Mouse (Mus musculus) lung, embryonic 16.5 days (tissue): ENCODE results near the gene Fbxo47. TPM values are rescaled to one million over a fixed set of nuclear protein-coding genes. Genes with fewer than 3 reads are reported as not detected.

ENCODE experiments used
- ATAC-seq: fragments of 200-750 bp; cut with Nextera tagmentation; 2 replicates; pipeline ENCODE4 v1.8.0; 2017; ENCODE audit warnings: low read depth, mild to moderate bottlenecking, moderate library complexity
- H3K27ac ChIP-seq: fragments of 300-500 bp; sonication (generic); 2 replicates; pipeline ENCODE4 v1.5.1; 2014; ENCODE audit warnings: mild to moderate bottlenecking, control low read depth, low read length
- H3K27me3 ChIP-seq: fragments of 300-500 bp; sonication (generic); 2 replicates; pipeline ENCODE4 v1.6.1; 2014; ENCODE audit warnings: low read depth, low read length, mixed read lengths; ENCODE audit not compliant: control insufficient read depth, insufficient read depth
- H3K36me3 ChIP-seq: fragments of 300-500 bp; sonication (generic); 2 replicates; pipeline ENCODE4 v1.6.1; 2014; ENCODE audit warnings: low read length; ENCODE audit not compliant: control insufficient read depth, insufficient read depth
- H3K4me1 ChIP-seq: fragments of 300-500 bp; sonication (generic); replicated peaks from 2 replicates; pipeline ENCODE4 v1.6.1; 2014; ENCODE audit warnings: low read length, mixed read lengths; ENCODE audit not compliant: control insufficient read depth, insufficient read depth
- H3K4me2 ChIP-seq: fragments of 300-500 bp; sonication (generic); 2 replicates; pipeline ENCODE4 v1.6.1; 2014; ENCODE audit warnings: low read depth, low read length, control low read depth
- H3K4me3 ChIP-seq: fragments of 300-500 bp; sonication (generic); 2 replicates; pipeline ENCODE4 v1.5.1; 2014; ENCODE audit warnings: mild to moderate bottlenecking, low read length, control low read depth
- H3K9ac ChIP-seq: fragments of 300-500 bp; sonication (generic); 2 replicates; pipeline ENCODE4 v1.6.1; 2014; ENCODE audit warnings: low read length, control low read depth
- H3K9me3 ChIP-seq: fragments of 300-500 bp; sonication (generic); 2 replicates; pipeline ENCODE4 v1.6.1; 2016; ENCODE audit warnings: low read length; ENCODE audit not compliant: control insufficient read depth
- WGBS: fragments of 180-500 bp; shearing (Covaris S2); extraction: QIAGEN DNeasy Blood & Tissue Kit; methylation state at CpG from one replicate; pipeline ENCODE4 v1.1.7; 2014; 5-methylcytosine and 5-hydroxymethylcytosine counted together
- polyA plus RNA-seq: library from polyadenylated mRNA; unstranded; fragments of >200 nt; fragmentation: Nextera tagmentation; extraction: Ambion mirVana; gene quantifications from 2 replicates; pipeline ENCODE4 v1.2.1, GENCODE M21; 2015

Fbxo47 gene
- polyA plus RNA-seq, result 0.36 and 0.65 TPM in 2 replicates

DNA sequence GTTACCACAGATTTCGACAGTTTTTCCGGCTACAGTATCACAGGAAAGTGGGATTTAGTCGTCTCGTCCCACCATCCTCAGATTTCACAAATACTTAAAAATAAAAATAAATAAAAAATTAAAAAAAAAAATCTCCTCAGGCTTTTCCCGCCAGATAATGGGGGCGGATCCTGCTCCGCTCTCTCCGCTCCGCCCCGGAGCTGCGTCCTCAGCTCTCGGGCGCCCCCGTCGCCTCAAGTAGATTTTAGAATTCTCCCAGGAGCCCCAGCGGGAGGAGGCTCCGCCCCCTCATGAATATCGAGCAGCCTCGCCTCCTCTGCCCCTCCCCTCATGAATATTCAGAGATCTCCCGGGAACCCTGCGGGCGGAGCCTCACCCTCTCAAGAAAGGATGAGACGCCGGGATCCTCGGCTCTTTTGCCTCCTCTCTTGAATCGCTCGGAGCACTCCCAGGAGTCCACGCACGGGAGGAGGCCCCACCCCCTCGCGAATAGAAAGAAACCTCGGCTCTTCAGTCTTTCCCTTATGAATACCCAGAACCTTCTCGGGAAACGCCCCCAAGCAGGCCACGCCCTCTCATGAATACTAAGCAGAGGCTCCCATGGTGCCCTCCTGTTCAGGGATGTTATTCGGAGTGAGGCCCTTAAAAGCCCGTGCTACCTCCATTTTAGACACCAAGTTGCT, at the start of gene Fbxo47:
Gene Fbxo47, minus strand, starts transcription at position 237 of the 683 bp plus-strand sequence.
- Histone ChIP-seq H3K4me1 (no peaks in the 10 kb centered on the region), H3K36me3 (no peaks in the 10 kb centered on the region), H3K4me3 (peak within 1 kb of the TSS; percentile 69), H3K9me3 (no peaks in the 10 kb centered on the region), H3K27me3 (no peaks in the 10 kb centered on the region), H3K27ac (peak within 1 kb of the TSS; percentile 92), H3K4me2 (peak within 1 kb of the TSS; percentile 67), H3K9ac (peak within 1 kb of the TSS; percentile 67)
- peak; percentile 97 for ATAC-seq
- WGBS, result 0% methylated on average over 37 of the region's 37 CpGs

- H3K9ac ChIP-seq, result no peak overlapping the region
- no peaks in the 10 kb centered on the region for H3K9me3 ChIP-seq
- H3K4me2 ChIP-seq, result no peak overlapping the region
- no peaks in the 10 kb centered on the region for H3K4me1 ChIP-seq
- WGBS, result 63% methylated on average over 1 of the region's 1 CpGs
- no peak for ATAC-seq
- no peaks in the 10 kb centered on the region for H3K36me3 ChIP-seq
- H3K4me3 ChIP-seq, result no peak overlapping the region
- H3K27me3 ChIP-seq, result no peaks in the 10 kb centered on the region
- no peak overlapping the region for H3K27ac ChIP-seq
Measured at GRCm38 (mm10) chr11:97933553-97933952, 49.6 kb upstream of the Fbxo47 start.

DNA sequence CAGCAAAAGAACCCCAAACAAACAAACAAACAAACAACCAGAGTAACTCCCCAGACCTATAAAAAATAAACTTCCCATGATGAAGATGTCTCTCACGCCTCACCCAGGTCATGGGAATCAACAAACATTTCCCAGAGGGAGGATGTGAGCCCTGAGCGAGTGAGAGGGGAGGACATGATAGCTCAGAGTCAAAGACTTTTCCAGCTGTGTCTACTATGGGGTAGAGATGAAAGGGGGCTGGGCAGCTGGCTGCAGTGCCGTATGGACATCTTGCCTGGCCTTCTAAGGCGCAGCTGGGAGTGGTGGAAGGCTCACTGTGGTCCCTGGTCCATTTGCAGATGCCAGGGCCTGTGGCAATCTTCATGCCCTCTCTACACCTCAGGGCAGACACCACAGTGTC, 45.0 kb upstream of the Fbxo47 start:
- H3K9ac ChIP-seq, result no peak overlapping the region
- WGBS, result 42% methylated on average over 4 of the region's 4 CpGs
- H3K27ac ChIP-seq, result no peak overlapping the region
- H3K9me3 ChIP-seq, result no peaks in the 10 kb centered on the region
- no peaks in the 10 kb centered on the region for H3K4me1 ChIP-seq
- H3K27me3 ChIP-seq, result no peaks in the 10 kb centered on the region
- H3K36me3 ChIP-seq, result no peaks in the 10 kb centered on the region
- ATAC-seq, result 0 out of 2 replicates have a peak, but pooled peaks have one; percentile 47
- no peak overlapping the region for H3K4me3 ChIP-seq
- H3K4me2 ChIP-seq, result no peak overlapping the region

- no peak for ATAC-seq
- H3K27me3 ChIP-seq, result no peaks in the 10 kb centered on the region
- no peak overlapping the region for H3K4me3 ChIP-seq
- H3K36me3 ChIP-seq, result no peaks in the 10 kb centered on the region
- H3K4me2 ChIP-seq, result no peak overlapping the region
- H3K4me1 ChIP-seq, result no peaks in the 10 kb centered on the region
- H3K9ac ChIP-seq, result no peak overlapping the region
- no peaks in the 10 kb centered on the region for H3K9me3 ChIP-seq
- 85% methylated on average over 10 of the region's 10 CpGs for WGBS
- H3K27ac ChIP-seq, result no peak overlapping the region
Measured at GRCm38 (mm10) chr11:97924217-97924616, 40.3 kb upstream of the Fbxo47 start.

DNA sequence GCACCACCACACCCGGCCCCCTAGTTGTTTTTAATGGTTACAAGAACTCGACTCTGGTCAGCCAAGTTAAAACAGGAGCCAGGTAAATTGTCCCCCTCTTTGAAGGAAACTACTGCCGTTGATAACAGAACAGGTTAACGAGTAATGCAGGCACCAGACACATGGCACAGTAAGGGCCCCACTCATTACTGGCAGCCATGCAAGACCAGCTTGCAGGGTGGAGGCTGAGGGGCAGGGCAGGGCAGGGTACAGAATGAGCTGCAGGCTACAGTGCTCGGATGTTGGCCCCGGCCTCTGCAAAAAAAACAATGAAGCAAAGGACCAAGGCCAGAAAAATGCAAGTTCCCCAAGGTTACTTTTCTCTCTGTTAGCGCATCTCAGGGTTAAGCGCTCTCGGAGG, 39.7 kb upstream of the Fbxo47 start:
- H3K27me3 ChIP-seq, result no peaks in the 10 kb centered on the region
- ATAC-seq, result no peak
- WGBS, result 72% methylated on average over 9 of the region's 9 CpGs
- no peak overlapping the region for H3K27ac ChIP-seq
- no peak overlapping the region for H3K9ac ChIP-seq
- no peaks in the 10 kb centered on the region for H3K36me3 ChIP-seq
- no peak overlapping the region for H3K4me3 ChIP-seq
- no peak overlapping the region for H3K4me2 ChIP-seq
- H3K4me1 ChIP-seq, result no peaks in the 10 kb centered on the region
- no peaks in the 10 kb centered on the region for H3K9me3 ChIP-seq

GRCm38 (mm10) chr11:97915974-97916503, 32.1 kb upstream of the Fbxo47 start:
- Histone ChIP-seq H3K4me2 (no peak overlapping the region), H3K4me1 (no peaks in the 10 kb centered on the region), H3K9me3 (no peaks in the 10 kb centered on the region), H3K9ac (no peak overlapping the region), H3K27me3 (no peaks in the 10 kb centered on the region), H3K27ac (no peak overlapping the region), H3K36me3 (no peaks in the 10 kb centered on the region), H3K4me3 (no peak overlapping the region)
- 84% methylated on average over 6 of the region's 6 CpGs for WGBS
- no peak for ATAC-seq

GRCm38 (mm10) chr11:97915471-97915870, 31.5 kb upstream of the Fbxo47 start:
- Histone ChIP-seq H3K4me2 (no peak overlapping the region), H3K36me3 (no peaks in the 10 kb centered on the region), H3K4me3 (no peak overlapping the region), H3K9me3 (no peaks in the 10 kb centered on the region), H3K27ac (no peak overlapping the region), H3K4me1 (no peaks in the 10 kb centered on the region), H3K27me3 (no peaks in the 10 kb centered on the region), H3K9ac (no peak overlapping the region)
- WGBS, result 74% methylated on average over 2 of the region's 2 CpGs
- ATAC-seq, result no peak

GRCm38 (mm10) chr11:97913111-97913510, 29.2 kb upstream of the Fbxo47 start:
- H3K4me1 ChIP-seq, result no peaks in the 10 kb centered on the region
- WGBS, result 79% methylated on average over 14 of the region's 14 CpGs
- no peak for ATAC-seq
- no peaks in the 10 kb centered on the region for H3K36me3 ChIP-seq
- H3K4me3 ChIP-seq, result no peak overlapping the region
- no peak overlapping the region for H3K9ac ChIP-seq
- no peaks in the 10 kb centered on the region for H3K9me3 ChIP-seq
- H3K4me2 ChIP-seq, result no peak overlapping the region
- no peaks in the 10 kb centered on the region for H3K27me3 ChIP-seq
- H3K27ac ChIP-seq, result no peak overlapping the region

DNA sequence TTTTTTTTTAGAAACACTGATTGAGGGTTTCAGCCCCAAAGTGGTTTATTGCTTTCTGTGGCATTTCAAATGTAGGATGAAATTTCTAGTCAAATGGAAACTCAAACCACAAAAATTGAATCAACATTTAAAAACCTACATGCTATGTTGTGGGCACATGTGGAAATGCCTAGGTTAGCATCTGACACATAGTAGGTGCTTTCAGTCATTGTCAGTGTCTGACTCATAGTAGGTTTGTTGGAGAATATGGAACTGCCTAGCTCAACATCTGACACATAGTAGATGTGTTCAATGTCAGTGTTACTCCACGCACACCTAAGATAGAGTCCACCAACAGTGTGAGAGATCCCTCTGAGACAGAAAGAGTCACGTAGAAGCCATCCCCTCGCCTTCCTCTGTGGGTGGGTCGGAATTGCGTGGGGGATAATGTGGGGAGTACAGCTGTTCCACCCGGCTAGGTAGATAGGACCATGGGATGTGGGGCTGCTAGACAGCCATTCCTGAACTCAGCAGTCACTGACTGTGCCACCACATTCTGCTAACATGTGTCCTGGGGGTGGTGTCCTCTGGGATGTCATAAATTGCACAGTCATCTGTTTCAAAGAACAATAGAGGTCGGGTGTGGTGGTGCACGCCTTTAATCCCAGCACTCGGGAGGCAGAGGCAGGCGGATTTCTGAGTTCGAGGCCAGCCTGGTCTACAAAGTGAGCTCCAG, 24.8 kb upstream of the Fbxo47 start:
- Histone ChIP-seq H3K27me3 (no peaks in the 10 kb centered on the region), H3K4me1 (no peaks in the 10 kb centered on the region), H3K4me2 (no peak overlapping the region), H3K4me3 (no peak overlapping the region), H3K9ac (no peak overlapping the region), H3K9me3 (no peaks in the 10 kb centered on the region), H3K27ac (no peak overlapping the region), H3K36me3 (no peaks in the 10 kb centered on the region)
- WGBS, result 83% methylated on average over 11 of the region's 11 CpGs
- ATAC-seq, result no peak
